Mouse (Mus musculus) naive thymus-derived CD4-positive, alpha-beta T cell, adult 2 months (primary cell): ENCODE results near the gene Plekhb2.

Source experiments
- DNase-seq: peaks from one replicate; pipeline ENCODE4 v3.0.0-alpha.2; 2011; ENCODE audit warnings: low read depth

Gene Plekhb2

DNA sequence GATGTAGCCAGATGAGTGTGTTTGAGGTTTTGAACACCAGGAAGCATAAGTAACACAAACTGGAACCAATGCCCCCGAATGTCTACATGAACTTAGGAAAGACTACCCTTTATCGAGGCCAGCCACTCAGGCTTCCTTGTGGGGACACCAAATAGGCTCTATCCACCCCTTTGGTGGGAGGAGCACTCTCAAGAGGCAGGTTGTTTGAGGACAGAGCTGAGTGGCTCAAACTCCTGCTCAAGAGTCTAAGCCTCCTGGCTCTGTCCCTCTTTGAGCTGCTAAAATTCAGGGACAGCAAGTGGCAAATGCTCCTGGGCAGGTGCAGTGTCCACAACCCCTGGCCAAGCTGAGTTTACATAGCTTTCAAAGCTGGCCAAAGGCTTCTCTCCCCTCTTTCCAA, 14.9 kb upstream of the Plekhb2 start:
- no peak for DNase-seq

DNA sequence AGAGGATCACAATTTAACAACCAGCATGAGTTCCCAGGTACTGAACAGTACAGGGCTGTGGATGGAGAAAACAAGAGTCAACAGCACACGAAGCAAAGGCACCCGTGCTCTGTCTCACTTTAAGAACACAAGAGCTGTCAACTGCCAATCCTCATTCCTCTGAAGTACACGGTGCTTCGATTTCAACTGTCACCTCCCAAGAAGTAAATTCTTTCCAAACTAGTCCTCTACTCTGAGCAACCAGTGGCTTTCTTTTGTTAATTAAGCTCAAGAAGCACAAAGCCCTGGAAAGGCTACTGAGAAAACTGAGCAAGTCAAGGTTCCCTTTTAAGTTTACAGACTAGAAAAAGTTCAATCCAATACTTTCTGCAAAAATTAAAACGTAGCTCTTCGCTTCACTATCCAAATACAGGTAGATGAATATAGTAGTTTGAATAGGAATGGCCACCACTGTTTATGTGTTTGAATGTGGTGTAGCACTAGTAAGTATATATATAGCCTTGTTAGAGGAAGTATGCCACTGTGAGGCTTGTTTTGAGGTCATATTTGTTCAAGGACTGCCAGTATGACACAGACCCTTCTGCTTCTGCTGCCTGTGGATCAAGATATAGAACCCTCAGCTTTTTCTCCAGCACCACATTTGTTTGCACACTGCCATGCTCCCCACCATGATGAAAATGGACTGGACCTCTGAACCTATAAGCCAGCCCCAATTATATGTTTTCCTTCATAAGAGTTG, 11.7 kb upstream of the Plekhb2 start:
- no peak for DNase-seq

DNA sequence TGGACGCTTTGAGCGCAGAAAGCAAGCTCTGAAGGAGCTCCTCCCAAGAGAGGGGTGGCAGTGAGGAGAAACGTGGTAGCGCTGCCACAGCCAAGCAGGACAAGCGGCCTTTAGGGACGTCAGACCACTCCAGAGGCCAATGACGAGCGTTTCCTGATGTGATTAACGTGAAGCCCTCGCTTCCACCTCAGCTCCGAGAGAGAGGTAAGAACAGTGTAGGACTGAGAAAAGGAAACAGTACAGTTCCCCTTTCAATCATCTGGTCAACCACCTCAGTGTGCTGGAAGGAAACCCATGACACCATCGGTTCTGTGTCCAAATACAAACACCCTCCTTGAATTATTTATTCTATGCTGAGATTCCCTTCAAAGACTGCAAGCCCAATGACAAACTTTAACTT, 10.5 kb upstream of the Plekhb2 start:
- DNase-seq: no peak

DNA sequence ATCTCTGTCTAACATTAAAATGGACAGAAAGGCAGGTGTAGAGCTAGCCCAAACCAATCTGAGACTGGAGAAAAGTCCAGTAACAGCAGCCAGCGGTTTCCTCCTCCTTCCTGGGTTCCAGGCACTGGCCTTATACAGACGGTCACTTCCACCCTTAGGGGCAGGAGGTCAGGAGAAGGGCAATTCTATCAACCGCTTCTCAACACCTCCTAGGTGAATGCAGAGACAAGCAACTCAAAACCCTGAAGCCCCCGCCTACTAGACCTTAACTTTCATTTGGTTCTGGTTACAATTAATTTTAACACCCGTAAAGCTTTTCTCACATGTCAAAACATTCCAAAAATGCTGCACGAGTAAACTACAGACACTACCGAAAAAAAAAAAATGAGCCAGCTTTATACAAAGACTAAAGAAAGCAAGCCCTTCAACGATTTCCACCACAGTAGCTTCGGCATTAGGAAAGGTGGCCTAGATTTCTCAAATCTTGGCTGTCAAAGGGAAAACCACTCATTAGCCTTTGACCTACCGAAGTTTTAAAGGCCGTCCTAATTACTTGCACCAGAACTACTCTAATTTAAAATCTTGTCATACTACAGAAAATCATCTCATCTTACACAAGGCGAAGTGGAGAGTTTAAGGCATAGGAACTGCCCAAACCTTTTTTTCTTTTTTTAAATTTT, 7.9 kb upstream of the Plekhb2 start:
- DNase-seq: no peak

DNA sequence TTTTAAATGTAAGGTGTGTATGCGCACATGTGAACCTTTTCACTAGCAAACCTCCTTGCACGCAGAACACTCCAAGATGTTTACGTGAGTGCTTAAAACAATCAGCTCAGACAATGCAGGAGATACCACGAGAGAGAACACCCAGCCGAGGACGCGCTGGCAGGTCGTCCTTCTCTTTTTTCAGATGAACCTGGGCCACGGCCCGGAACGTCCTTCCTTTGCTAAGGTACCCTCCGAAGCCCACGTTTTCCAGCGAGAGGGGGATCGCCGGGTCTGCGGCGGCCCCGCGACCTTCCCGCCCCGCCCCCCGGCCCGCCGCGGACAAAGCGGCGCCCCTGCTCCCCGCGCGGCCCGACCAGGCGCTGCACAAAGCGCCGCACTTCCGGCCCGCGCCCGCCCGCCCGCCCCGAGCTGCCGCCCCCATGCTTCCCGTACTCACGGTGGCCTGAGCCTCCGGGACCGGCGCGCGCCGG, 7.4 kb upstream of the Plekhb2 start:
- no peak for DNase-seq

DNA sequence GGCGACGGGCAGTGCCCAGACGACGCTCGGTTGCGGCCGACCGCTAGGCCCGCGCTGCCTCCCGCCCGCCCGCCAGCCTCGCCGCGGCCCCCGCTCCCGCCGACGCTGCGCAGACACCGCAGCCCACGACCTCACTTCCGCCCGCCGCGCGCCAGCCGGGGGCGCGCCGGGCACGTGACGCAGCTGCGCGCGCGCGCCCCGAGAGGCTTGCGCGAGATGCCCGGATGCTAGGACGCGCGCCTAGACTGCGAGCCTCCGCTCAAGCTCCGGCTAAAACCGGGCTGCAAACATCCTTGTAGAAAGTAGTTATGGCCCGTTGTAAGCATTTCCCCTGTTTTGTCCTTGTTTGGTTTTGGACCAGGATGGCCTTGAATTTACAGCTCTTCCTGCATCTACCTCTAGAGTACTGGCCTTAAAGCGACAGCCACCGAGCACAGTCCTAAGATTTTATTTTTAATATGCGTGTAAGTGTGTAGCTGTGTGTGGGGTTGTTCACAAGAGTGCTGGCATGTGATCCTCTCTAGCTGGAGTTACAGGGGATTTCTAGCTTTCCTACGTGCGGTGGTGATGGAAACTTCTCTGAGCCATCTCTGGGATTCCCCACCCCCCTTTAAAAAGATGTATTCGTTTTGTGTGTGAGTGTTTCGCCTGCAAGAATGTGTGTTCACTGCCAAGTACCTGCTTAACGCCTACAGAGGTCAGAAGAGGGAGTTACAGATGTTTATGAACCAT, 6.7 kb upstream of the Plekhb2 start, which contains the start of gene Fam168b:
TSS of gene Fam168b (minus strand) at position 179 of the 732 bp plus-strand sequence.
- peak; percentile 94 for DNase-seq

DNA sequence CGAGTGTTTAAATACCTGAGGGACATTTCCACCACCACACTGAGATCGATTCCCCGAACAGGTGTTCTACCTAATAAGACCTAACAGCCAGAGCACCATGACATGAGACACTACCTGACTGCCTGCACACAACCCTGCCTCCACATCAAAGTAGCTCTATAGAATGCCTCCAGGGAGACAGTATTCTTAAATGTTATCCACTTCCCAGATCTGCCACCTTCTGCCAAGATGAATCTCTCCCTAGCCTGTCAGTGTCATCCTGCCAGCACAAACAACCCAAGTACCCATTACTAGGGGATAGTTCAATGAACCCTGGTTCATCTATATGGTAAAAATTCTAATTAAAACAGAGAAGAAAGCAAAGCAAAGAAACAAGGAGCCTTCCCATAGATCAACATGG, 2.7 kb upstream of the Plekhb2 start:
- DNase-seq: no peak

DNA sequence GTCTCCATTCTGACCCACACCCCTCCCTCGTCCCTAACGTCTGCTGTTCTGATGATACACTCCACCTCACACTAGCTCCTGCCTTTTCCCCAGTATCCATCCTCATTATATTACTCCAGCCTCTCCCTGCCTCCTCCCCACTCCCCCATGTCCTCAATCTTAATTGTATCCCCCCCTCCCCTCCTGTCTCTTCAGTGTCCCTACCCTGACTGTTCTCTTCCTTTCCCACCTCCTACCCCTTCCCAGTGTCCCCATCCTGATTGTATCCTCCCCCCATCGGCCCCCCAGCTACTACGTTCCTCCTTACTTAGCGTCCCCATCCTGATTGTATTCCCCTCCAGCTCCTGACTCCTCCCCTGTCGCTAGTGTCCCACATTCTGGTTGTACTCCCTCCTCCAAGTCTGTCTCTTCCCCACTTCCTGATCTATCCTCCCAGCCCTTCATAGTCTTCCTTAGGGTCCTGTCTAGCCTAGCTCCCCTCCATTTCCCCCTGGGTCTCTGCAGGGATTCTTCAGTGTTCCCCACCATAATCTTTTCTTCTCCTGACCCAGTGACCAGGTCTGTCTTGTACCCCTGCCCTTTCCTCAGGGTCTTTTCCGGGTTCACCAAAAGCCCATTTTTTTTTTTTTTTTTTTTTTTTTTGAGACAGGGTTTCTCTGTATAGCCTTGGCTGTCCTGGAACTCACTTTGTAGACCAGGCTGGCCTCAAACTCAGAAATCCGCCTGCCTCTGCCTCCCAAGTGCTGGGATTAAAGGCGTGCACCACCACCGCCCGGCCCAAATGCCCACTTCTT, 764 bp downstream of the Plekhb2 start:
- DNase-seq: no peak

DNA sequence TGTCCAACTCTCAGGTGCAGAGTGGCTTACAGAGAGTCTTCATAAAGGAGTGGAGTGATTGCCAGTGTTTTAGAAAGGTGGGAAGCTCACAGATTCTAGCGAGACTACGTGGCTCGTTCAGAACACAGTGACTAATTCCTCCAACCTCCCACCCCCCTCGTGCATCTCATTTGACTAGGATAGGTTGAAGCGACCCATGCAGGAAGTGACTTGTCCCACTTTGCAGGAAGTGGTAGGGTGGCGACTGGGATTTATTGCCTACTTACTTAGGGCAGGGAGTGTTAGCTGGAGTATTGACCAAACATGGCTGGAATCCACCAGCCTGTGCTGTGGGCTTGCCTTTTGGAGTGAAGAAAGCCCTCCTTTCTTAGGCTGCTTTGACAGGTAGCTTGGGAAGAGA, 1.8 kb downstream of the Plekhb2 start:
- peak; percentile 53 for DNase-seq

DNA sequence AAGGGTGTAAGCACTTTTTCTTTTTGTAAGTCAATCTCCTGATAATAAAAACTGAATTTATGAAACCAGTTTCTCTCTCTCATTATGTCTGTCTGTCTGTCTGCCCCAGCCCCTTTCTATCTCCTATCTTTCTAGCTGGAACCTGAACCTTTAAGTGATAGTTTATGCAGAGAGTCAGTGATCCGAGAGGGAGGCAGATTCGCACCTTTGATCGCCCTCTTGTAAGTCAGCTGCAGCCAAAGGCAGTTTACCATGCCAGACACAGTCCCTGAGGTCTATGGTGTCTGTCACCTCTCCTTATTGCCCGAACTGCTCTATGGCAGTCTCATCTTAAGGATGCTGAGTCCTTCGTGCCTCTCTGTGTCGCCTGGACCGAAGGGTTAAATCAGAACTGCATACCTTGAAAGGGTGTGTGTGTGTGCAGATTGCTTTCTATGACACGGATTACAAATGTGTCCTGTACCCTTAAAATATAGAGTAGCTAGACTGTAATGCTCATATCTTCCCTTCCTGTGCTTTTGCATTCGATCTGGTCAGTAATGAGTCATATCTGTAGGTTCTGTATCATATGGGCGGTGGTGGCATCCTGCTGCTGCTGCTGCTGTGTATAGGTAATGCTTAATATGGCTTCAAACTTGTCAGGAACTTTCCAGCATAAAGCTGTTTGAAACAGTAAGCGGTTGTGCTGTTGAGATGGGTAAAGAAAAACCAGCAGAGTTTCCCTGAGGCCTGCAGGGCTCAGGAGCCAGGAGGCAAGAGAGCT, 2.5 kb downstream of the Plekhb2 start:
- no peak for DNase-seq

DNA sequence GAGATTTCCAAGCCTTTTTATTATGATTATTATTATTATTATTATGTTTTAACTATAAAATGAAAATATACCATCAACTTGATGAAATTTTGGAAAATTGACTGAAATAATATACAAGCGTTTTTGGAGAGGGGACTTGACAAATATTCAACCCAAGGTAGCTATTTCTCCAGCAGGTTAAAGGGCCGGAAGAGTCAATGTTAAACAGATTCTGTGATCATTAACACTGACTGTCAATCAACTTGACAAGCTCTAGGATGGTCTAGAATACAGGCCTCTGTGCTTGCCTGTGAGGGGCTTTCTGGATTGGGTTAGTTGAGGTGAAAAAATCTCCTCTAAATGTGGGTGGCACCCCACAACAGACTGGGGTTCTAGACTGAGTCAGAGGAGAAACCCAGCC, 4.0 kb downstream of the Plekhb2 start:
- no peak for DNase-seq

DNA sequence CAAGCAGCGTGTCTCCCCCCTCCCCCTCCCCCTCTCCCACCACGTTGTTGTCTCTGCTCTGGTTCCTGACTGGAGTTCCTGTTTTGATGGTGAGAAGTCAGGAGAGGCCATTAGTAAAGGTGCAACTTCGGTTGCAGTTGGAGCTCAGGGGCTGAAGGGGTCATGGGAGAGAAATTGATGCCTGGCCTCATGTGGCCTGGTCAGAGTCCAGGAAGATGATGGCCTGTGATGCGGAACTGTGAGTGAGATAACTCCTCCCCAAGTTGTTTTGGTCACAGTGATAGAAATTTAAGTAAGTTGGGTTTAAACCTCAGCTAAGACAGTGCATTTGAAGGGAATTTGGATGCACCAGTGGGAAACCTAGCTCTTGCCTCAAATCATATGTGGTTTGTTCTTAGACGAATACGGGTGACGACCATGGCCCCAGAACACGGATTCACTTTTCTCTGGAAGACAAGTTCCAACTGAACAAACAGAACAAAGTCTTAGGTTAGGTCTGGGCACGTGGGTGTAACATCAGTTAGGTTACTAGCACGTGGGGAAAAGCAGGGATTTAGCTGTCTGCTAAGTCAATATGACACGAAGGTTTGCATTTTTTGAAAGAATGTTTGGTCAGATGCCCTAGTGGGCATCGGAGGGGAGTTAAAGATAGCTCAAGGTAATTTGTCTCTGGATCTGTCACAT, 5.4 kb downstream of the Plekhb2 start:
- DNase-seq: no peak

DNA sequence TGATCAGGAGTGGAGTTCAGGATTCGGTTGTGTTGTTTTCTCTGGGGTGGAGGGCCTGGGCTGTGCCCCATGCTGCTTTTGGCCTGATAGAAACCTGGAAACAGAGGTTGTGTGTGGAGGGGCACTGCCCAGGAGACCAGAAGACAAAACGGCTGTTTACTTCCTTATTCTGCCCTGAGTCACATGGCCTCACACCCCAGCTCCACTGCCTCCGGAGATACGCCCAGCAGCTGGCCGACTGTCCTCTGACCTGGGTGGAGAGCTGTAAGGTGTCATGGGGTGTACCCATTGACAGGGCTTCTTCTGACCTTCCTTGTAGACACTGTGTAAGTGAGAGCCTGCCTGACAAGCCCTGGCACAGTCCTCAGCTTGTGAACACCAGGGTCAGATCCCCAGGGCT, 8.9 kb downstream of the Plekhb2 start:
- no peak for DNase-seq

DNA sequence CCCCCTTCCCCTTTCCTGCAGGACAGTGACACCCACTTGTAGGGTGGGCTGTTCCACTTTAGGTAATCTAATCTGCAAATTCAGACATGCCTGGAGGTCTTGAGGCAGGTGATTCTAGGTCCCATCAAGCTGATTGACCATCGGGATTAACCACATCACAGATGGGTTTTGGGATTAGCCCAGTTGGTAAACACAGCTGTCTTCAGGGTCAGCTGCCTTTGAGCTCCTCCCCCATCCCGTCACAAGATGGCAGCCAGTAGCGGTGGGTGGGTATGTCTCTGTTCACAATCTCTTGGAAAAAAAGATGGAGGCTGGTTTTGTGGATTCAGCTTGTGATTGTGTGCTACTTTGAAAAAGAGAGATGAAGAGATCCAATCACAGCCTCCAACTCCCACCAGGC, 10.0 kb downstream of the Plekhb2 start:
- DNase-seq: no peak

DNA sequence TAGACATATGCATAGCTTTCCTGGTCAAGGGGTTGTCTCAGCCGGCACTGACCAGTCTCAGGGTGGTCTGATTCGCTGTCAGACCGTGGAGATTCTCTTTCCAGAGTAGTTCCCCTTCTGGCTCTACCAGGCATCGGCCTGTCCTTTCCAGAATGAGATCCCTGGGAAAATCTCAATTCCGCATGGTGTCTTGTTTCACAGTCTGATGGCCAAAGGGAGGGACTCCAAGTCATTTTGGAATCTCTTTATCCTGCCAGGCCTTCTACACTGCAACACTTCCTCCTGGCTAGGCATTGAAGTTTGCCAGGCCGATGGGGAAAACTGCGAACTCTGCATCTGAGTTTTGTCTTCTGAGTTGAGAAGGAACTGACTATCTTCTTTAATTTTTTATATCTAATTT, 10.4 kb downstream of the Plekhb2 start:
- no peak for DNase-seq

DNA sequence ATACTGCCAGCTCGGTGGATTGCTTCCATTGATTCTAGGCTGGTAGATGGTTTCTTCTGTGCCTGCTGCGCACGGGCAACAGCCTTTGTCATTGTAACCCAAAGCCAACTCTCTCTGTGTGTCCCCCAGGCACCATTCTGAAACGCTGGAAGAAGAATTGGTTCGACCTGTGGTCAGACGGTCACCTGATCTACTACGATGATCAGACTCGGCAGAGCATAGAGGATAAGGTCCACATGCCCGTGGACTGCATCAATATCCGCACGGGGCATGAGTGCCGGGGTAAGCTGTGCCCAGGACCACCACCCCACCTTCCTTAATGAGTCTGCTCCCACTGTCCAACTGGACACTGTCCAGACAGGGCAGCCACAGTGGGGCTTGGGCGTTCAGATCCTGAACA, 13.1 kb downstream of the Plekhb2 start:
- no peak for DNase-seq

DNA sequence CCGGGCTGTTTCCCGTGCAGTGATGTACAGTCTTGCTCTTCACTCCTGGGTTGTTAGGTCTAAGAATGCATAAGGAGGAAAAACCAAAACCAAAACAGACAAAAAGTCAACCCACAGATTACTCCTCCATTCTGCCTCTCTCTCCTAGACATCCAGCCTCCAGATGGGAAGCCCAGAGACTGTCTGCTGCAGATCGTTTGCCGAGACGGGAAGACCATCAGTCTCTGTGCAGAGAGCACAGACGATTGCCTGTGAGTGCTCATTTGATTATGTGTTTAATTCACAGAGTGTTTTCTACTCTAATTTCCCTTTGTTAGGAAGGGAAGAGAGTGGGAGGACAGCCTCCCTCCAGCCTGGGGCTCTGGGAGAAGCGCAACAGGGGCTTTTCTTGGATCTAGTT, 13.5 kb downstream of the Plekhb2 start:
- DNase-seq: no peak

DNA sequence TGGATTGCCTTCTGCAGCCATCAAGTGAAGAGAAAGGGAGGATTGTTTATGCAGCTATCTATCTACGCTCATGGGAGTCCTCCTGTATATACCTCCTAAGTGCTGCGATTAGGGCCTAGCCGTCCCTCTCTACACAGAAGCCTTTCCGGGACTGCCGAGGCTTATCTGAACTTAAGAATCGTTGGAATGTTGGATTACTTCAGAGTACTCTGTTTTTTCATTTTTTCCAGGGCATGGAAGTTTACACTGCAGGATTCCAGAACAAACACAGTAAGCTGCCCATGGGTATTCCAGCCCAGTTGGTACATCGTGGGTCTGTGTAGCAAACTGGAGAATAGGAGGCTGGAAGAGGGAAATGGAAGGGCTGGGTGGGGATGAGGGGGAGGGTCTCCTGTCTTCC, 14.5 kb downstream of the Plekhb2 start:
- DNase-seq: no peak

DNA sequence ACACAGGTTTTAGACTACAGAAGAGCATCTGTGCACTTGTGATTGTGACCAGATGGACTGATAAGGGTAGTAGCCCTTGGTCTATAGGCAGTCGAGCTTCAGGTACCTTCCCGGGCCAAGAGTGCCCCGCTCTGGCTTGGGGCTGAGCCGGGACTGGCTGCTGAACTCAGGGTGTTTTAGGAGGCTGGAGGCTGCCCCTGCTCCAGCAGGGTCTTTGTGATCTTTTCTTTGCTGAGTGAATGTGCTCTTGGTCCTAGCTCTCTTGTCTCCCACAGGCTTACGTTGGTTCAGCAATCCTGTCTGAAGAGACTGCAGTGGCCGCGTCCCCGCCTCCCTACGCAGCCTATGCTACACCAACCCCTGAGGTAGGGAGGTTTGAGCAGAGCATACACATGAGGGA, 16.1 kb downstream of the Plekhb2 start:
- no peak for DNase-seq

DNA sequence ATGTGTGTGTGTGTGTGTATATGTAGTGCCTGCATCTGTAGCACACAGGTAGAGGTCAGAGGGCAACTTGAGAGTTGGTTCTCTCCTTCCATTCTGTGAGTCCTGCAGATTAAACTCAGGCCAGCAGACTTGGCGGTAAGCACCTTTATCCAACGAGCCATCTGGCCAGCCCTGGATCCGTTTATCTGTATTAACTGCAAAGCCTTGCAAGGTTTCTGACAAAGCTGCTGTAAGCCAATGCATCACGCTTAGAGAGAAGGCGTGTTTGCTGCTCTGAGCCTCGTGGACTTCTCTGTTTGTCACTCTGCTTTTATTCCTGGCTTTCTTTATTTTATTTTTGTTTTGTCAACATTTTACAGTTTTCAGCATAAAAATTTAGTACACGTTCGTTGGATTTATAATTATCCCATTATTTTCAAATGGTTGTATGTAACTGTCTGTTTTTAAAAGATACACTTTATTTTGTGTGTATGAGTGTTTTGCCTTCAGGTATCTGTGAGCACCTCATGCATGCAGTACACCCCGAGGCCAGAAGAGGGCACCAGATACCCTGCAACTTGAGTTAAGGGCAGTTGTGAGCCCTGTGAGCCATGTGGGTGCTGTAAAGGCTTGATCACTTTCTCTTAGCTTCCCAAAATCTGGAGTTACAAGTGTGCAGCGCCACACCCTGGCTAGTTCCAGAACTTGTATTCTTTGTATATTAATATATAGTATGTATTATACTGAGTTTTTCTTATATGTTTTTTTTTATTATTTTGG, 17.2 kb downstream of the Plekhb2 start:
- DNase-seq: peak; percentile 94
